Mouse (Mus musculus): Measurements from ENCODE around the gene Aif1.

GRCm38 (mm10) chr17:35126206-35126611, 49.7 kb downstream of the Aif1 start, which contains the start of gene D17H6S53E:
- TF ChIP-seq CTCF (IDR thresholded peaks at IDR 0.05; ENCODE audit: low read depth): no peak
- TF ChIP-seq EP300 (IDR thresholded peaks at IDR 0.05; ENCODE audit: low read depth): no peak
